Mouse (Mus musculus): ENCODE measurements around the gene Cnfn.
"Not testable (repeated sequence)": the region's sequence is repeated elsewhere in the genome, so short reads cannot be mapped to it uniquely, and the experiment has no call there.

Cnfn gene

DNA sequence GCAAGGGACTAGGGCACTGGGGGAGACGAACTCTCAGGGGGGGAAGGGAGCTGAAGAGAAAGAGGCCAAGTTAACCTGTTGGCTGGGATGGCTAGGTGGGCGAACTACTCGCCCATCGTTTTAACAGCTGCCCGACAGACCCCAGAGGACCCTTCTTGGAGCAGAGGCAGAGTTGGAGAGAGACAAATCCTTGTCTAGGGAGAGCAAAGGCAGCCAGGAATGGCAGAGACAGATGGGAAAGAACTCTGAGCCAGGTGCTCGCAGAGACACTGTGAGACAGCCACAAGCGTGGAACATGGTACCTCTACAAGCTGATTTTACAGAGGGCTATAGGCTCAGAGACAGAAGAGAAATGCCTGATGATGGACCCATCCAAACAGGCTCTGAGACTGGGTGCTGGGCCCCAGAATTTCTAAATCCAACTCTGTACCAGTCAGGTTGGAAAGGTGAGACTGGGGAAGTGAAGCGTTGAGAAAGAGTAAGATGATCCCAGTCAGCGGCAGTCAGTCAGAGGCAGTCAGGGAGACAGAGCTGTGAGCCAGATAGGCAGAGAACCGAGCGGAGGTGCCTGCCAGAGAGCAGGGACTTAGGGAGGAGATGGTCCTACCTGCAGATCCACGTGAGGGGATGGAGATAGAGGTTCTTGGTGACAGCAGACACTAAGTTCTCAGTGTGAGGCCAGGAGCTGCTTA, at the start of gene Cnfn:
Gene Cnfn (minus strand): TSS at position 667 of the 692 bp plus-strand sequence.
- no peak for DNase-seq

DNA sequence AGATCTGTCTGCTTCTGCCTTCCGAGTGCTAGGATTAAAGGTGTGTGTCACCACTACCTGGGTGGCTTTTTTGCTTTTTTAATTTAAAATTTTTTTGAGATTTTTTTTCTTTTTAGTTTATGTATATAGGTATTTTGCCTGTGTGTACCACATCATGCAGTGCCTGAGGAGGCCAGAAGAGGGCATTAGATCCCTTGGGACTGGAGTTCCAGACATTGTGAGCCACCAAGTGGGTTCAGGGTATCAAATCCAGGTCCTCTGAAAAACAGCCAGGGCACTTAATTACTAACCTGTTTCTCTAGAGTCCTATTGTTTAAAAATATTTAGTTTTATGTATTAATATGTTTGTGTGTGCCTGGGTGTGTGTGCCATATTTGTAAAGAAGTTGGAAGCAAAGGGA, 48.1 kb upstream of the Cnfn start:
- peak in 1 of 2 experiments; percentile 57 for DNase-seq

DNA sequence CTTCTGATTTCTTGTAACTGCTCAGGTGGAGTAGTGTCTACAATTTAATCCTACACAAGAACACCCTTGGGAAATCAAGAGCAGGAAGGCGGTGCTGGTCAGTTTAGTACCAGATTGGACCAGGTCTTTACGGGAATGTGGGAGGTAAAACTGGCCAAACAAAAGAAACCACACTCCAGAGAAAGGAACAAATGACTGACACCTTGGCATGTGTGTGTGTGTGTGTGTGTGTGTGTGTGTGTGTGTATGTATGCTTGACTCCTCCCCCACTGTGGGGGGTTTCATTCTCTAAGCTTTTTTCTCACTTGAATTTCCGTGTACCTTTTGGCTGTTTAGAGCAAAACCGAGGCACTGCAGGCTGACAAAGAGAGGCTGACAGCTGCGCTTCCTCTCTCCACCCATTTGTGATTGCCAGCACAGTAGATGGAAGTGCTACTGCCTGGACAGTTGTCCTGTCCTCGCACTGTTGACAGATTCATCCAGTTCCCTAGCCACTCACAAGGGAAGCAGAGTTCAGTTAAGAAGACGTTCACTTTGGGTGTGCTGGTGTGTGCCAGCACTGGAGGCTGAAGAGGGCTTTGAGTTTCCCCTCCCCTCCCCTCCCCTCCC, 43.4 kb upstream of the Cnfn start, which contains the start of gene Cxcl17:
Gene Cxcl17 (minus strand): TSS at position 54 of the 609 bp plus-strand sequence.
- no peak for DNase-seq

DNA sequence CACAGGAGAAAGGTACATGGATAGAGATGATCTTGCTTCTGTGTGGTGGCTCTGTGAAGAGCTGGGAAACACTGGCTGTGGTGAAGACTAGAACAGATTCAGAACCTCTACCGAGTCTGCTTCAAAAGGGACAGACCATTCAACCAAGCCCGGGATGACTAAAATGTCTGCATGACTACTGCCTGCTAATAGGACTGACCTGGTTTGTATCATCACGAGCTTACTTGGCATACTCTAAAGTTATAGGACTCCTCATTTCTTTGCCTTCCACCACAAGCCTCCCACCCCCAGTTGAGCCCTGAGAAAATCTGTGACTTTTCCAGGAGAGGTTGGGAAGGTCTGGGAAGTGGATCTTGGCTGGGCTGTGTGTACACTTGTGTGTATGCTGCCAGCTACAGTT, 42.3 kb upstream of the Cnfn start:
- DNase-seq = no peak

DNA sequence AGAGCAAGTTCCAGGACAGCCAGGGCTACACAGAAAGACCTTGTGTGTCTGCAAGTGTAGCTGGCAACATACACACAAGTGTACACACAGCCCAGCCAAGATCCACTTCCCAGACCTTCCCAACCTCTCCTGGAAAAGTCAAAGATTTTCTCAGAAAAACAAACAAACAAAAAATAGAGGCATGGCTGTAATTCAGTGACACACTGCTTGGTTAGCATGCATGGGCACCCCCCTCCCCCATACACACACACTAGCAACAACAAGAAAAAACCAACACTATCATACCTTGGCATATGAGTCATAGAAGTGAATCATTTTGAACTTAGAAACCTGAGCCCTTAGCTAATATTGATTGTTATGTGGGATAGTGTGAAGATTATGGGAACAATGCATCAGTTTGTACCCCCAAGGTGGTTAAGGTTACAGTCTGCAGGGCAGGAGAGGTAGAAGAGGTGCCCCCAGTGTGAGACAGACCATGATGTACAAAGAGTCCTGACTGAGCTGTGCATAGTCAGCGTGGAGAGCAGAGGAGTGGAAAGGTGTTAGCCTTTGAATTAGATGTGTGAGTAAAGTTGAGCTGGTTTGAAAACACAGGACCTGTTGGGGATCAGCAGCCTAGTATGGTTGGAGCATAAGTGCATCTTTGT, 41.6 kb upstream of the Cnfn start:
- DNase-seq = no peak

DNA sequence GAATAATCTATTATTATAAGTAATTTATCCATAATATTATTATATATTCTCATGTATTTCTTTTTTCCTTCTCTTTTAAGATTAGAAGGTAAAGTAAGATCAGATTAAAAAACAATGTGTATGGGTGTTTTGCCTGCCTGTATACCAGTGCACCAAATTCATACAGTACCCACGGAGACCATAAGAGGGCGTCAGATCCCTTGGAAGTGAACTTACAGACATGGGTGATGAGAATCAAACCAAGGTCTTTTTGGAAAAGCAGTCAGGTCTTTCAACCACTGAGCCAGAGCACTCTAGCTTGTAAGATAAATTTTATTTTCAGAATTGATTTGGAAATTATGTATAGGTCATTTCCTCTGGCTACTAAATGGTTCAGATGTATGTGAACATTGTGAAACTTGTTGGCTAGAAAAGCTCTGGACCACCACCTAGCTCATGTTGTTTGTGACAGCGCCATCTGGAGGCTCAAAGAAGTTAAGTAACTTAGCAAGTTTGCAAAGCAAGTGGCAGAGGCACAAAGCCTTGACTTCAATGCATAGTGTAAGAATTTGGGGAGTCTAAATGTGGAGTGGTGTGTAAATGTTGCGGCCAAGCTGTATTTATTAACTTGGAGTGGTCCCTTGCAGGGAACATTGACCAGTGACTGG, 39.7 kb upstream of the Cnfn start:
- DNase-seq = no peak

DNA sequence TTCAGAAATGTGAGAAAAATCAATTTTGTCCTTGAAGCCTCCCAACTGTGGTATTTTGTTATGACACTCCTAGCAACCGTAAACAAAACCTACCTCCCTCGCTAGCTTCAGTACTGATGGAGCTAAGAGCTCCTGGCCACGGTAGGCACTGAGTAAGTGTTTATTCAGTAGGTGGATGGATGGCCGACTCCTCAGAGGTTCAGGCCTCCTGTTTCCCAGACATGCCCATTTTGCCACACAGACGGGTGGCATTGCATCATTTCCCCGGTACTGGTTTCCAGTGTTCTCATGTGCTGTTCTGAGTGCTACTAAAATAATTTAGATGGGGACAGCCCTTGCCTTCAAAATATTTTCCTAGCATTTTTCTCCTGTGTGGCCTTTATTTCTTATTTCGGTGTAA, 36.9 kb upstream of the Cnfn start:
- no peak for DNase-seq

DNA sequence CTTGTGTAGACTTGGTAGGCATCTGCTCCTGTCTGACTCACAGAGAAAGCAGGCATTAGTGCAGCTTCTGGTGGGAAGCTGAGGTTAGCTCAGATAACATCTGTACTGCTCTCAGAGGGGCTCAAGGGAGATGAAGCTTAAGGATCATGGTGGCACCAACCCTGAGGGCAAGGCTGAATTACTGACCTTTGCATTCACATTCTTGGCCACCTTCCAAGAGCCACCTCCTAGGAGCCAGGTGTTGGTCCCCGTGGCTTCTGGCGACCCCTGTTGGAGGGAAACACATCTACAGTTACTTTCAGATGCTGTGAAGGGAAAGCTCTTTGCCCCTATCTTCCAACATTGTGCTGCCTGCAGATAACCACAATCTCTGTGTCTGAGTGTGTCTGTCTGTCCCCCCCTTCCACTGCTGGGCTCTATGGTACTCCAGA, 33.2 kb upstream of the Cnfn start:
- DNase-seq = peak; percentile 84 to 86

DNA sequence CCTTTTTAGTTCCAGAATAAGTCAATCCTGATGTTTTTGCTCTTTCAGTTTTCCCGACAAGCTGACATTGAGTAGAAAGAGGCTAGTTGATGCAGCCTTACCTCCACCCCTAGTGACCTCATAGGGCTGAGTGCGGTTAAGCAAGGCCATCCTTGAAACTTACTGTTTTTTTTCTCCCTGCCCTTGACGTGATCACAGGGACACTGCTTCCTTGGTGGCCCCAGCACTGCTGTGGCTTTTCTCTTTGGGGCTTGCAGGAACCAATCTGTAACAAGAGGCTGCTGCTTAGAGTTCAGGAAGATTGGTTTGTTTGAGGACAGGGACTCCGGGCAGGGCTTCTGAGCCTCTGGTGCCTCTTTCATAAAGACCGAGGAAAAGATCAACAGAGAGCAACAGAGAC, 32.5 kb upstream of the Cnfn start:
- no peak for DNase-seq

DNA sequence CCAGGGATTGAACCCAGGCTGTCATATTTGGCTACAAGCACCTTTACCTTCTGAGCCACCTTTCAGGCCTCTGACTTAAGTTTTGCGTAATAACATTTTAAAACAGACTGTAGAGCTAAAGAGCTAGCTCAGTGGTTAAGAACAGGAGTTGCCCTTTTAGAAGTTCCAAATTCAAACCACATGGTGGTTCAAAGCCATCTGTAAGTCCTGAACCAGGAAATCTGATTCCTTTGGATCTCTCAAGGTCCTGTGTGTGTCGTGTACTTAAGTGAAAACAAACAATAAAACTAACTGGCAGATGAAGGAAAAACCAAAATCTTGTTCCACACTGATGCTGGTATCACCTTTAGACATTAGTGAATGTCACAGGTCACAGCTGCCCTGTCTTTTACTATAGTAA, 32.0 kb upstream of the Cnfn start:
- DNase-seq = no peak

DNA sequence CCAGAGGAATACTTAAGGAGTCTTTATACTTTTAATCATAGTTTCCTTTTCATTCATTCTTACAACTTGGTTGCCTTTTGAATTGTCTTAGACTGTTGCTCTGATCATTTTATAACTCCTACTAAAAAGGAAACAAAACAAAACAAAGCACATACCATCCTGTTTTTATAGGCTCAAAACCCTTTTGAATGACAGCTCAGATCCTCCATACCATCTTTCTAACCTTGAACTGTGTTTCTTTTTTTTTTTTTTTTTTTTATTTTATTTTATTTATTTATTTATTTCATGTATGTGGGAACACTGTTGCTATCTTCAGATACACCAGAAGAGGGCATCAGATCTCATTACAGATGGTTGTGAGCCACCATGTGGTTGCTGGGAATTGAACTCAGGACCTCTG, 29.5 kb upstream of the Cnfn start:
- not testable (repeated sequence) for DNase-seq

DNA sequence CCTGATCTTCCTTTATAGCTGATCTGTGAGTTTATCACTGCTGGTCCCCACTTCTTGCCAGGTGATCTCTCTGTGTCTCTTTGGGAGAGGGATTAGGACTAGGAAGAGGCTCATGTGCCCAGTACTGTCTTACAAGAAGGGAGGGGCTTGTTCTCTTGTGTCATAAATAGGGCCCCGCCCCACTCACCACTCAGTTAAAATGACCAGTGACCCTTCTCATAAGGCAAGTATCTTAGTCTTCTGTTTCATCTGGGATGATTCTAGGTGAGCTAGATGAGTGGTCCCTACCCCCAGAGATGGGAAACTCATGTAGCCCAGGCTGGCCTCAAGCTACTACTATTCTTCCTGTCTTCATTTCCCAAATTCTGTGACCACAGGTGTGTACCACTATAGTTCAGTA, 29.1 kb upstream of the Cnfn start, which contains the start of gene Lipe:
Gene Lipe (minus strand): TSS at position 101 of the 400 bp plus-strand sequence.
- no peak for DNase-seq

DNA sequence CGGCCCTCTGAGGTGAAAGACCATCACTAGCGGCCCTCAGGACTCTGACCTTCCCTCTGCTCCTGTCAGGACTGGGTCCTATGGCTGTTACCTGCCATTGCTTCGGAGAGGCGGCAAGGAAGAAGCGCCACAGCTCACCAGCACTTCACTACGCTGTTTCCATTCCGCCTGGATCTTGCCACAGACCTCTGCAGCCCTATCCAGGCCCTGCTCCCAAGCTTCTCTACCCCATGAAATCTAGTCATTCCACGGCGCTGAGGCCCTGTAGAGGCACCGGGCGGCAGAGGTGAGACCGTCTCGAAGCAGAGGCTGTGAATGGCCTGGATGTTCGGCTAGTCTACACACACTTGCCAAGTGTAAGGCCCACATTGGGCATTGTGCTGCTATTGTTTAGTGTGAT, 27.1 kb upstream of the Cnfn start:
- no peak for DNase-seq

DNA sequence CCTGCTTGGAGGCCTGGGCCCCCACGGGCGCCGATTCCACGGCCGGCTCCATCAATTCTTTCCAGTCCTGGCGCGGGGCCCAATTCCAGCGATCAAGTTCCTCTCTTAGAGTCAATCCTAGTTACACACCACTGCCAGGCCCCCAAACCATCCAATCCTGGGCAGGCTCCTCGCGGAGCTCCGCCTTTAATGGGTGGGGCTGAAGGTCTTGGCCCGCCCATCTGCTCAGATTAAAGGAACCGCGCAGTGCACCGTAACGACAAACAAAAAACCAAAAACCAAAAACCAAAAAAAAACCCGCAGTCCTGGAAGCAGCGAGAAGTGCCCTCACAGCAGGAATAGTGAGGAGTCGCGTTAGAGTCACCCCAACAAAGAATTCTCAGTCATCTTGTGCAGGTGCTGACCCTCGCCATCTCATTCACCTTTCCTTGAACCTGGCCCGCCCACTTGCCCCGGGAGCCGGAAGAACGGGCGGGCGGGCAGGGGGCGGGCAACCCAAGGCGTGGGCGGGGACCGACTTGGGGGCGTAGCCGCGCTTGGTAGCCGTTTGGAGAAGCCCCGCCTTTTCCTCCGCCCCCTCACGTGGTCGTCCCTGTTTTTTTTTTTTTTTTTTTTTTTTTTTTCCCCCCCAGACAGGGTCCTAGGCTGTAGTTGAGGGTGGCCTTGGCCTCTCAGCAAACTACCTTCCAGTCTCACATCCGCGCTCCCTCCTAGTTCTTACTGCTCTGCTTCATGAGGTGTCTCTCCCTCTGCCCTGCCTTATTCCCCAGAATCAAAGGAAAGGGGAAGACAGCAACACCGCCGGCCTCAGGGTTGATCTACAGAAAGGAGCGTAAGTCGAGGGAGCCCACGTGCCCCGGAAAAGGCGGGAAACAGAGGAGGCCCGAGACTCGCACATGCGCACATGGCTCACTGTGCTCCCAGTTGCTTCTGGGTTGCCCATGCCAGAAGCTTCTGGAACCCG, 26.3 kb upstream of the Cnfn start:
- DNase-seq = peak; percentile 96 to 97

DNA sequence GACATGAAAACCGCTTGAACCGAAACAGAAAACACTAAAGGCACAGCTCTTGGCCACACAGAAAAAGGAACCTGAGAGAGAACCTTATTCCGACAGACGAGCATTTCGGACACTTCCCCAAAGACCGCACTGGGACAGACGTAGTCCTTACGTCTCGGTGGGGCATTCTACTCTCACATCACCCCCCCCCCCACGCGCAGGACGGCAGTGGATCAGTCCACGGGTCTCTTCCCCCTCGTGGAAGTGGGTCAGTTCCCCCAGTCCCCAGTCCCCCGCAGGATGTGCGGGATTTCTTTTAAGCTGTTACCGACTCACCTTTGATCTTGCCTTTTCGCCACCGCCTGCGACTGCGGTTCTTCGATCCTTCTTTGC, 25.6 kb upstream of the Cnfn start:
- DNase-seq = no peak

DNA sequence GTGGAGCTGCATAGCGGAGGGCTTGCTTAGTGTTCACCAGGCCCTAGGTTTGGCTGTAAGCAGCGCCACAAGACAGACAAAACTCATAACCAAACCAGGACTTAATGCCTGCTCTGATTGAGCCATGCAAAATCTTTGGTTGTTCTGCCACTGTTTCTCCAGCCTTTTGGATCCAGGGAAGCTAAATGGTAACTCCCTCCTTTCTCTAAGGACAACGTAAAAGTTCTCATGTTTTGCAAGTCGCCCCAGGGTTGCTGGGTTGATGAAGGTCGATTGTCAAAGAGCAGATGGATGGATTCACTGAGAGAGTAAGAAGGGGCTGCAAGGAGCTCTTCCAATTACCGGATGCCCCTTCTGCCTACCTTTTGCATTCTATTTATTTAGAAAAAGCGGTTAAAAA, 25.2 kb upstream of the Cnfn start:
- no peak for DNase-seq

DNA sequence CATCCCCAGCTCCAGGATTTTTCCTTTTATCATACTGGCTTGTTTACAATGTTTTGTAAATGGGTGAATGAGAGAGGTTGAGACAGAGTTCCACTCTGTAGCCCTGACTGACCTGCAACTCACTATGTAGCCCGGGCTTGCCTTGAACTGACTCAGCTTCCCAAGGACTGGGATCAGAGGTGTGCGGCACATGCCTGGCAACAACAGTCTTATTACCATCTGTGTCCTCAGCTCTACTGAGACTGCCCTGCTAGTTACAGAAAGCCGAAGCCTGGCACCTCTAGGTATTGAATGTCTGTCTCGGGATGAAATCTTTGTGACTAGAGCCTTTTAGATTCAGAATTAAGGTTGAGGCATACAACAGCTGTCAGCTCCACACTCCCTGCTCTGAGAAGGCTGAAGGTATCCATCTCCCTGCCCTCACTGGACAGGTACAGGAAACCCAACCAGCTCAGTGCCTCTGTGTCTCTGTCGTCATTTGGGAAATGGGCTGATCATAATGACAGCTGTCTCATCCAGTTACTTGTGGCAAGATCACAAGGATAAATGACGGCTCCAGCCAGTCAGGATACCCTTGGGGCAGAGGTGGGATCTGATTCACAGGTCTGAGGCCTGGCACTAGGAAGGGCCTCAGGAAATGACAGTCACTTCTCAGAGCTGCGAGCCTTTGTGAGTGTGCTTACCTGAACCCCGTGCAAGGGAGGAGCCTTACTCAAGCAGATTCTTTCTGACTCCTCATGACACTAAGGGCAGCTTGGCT, 24.1 kb upstream of the Cnfn start:
- no peak for DNase-seq

DNA sequence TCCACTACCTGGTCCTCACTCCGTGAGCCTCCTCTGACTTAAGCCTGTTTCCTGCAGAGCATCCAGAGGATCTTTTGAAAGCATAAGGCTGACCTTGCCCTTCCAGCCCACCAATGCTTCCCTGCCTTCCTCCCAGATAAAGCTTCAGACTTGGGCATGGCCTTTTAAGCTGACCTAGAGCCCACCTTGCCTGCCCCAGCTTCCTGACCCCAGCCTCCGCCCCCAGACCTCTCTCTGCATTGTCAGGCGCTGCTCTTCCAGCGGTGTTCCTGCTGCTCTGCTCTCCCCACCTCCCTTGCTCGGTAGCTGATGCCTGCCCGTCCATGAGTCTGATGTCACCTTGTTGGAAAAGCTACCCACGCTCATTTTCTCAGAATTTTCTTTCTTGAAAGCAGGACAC, 23.3 kb upstream of the Cnfn start:
- DNase-seq = no peak

DNA sequence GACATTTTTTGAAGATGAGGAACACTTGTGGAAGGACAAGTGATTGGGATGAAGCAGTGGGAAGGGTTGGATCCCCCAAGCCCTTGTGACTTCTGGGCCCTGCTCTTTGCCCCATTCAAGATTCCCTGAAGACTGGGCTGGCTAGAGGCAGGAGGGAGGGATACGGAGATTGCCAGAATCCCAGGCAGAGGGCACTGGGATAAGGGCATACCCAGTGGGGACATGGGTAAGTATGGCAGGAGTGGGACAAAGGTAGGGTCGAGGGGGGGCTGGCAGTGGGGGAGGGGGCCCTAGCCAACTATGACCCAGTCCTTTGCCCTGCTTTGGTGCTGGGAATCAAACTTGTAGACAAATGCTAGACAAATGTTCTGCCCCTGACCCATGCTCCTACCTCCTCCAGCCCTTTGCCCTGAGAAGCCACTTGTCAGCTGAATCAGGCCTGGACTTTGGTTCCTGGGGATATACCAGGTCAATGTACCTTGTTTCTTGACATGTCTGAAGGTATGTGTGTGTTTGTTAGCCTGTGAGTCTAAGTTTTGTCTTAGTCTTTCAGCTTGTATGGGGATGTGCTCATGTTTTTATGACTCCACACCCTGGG, 22.4 kb upstream of the Cnfn start:
- peak; percentile 68 to 78 for DNase-seq

DNA sequence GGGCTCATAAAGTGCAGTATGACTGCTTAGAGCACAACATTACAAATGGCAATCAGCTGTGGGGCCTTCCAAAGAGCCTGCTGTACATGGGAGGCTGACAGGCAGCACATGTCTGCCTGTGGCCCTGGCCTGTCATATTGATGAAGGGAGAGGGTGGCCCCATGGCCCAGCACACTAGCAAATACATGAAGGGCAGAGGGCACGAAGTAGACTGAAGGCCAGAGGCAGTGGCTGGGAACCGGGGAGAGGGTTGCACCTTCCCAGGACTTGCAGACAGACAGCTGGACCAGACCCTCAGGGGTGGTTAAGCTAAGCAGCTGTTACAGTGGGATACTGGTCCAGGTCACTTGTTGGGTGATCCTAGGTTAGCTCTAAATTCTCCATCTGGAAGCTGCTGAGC, 21.5 kb upstream of the Cnfn start:
- DNase-seq = no peak

DNA sequence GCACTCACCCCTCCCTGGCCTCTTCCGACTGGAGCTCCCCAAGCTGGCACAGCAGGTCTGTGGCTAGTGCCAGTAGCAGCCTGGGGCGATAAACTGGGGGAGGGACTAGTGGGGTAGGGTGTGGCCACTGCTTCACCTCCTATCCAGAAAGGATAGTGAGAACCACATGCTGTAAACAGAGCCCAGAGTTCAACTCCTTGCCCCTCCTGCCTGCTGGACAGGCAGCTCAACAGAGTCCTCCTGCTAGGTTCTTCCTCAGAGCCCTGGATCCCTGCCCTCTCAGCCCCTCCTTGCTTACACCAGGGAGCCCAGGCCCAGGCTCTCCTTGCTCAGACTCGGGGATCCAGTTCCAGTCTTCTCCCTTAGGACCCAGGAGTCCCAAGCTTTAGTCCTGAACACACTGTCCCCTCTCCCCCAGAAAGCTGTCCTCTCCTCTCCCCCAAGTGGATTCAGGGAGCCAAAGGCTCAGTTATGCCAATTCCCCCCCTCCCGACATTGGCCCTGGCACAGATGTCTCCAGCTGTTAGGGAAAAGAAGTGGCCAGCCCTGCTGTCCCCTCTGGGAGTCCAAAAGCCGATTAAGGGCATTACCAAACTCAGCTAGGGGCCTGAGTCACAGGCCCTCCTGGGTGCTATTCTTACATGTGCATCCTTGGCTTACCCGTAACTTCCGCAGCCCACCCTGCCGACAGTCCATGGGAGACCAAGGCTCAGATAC, 20.7 kb upstream of the Cnfn start:
- DNase-seq = peak; percentile 88 to 92
